ENCODE assay signal across 17 mouse cellular contexts in the genomic region with DNA sequence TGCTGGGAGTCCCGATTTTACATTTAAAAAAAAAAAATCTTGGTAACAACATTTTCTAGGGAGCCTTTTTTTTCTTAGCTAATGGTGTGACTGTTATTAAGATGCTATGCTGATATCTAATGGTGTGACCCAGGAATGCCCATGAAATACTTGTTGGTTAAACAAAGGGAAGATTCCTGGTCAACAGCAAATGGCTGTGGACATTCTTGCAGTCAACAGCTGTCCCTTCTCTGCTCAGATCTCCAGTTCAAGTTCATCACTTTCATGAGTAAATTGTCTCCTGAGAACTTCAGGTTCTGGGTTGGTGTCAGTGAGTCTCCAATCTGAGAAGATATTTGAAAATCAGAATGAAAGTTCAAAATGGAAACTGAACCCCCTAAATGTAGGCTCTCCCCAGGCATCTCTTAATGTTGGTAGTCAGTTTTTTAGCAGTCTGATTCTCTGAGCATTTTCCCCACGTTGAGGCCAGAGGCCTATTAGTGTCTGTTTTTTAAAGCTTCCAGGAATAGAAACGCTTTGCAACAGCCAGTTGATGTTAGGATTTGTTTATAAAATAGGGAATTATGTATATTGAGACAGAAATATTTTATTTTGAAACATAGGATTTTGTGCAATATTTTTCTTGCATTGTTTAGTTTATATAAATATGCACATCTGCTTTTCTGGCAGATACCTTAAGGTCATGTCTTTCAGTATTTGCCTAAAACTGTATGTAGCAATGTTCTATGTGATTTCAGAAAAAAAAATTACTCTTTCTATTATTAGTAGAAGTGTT.
"Had no signal": no experiment of that assay in that cellular context is flagged by ENCODE, and none has a peak within 500 bp of the region (broad histone marks: within the 10 kb centered on the region; RNA-seq: fewer than 3 reads in every experiment).

No protein-coding gene starts in this region.

- DNase-seq: kidney, adult 2 months; kidney, postnatal 25 days; layer of hippocampus, postnatal 36 days; liver, embryonic 13.5 days; lung, postnatal 36 days; midbrain, embryonic 14.5 days; right cerebral cortex, adult 18-20 months; right cerebral cortex, postnatal 14 days; right cerebral cortex, postnatal 4 days; thymus, postnatal 36 days had no signal

- H3K27ac ChIP-seq: hindbrain, postnatal 0 days; kidney, postnatal 0 days; left cerebral cortex, adult 2 months; liver, embryonic 13.5 days; neural tube, embryonic 12.5 days; neural tube, embryonic 15.5 days had no signal

- H3K4me1 ChIP-seq: liver, embryonic 13.5 days; neural tube, embryonic 12.5 days; neural tube, embryonic 15.5 days had no signal

- H3K4me3 ChIP-seq: left cerebral cortex, adult 2 months; liver, embryonic 13.5 days; neural tube, embryonic 12.5 days; neural tube, embryonic 15.5 days had no signal

- H3K27me3 ChIP-seq: liver, embryonic 13.5 days; neural tube, embryonic 12.5 days; neural tube, embryonic 15.5 days had no signal

- ATAC-seq: hindbrain, postnatal 0 days; inflammation-experienced regulatory T-cells, adult 6 months had no signal

- H3K4me2 ChIP-seq: liver, embryonic 13.5 days; midbrain, embryonic 11.5 days; neural tube, embryonic 12.5 days; neural tube, embryonic 15.5 days had no signal

- H3K9me3 ChIP-seq: liver, embryonic 13.5 days; neural tube, embryonic 12.5 days; neural tube, embryonic 15.5 days had no signal

- H3K9ac ChIP-seq: liver, embryonic 13.5 days; neural tube, embryonic 12.5 days; neural tube, embryonic 15.5 days had no signal
